Mouse (Mus musculus) CD4-positive, CD25-positive, alpha-beta regulatory T cell, adult 2 months (primary cell): ENCODE measurements around the gene Cyth3.

Experiments
- DNase-seq: peaks from one replicate; pipeline ENCODE4 v3.0.0-alpha.2; 2012; ENCODE audit warnings: low read depth, low spot score

Cyth3 gene

DNA sequence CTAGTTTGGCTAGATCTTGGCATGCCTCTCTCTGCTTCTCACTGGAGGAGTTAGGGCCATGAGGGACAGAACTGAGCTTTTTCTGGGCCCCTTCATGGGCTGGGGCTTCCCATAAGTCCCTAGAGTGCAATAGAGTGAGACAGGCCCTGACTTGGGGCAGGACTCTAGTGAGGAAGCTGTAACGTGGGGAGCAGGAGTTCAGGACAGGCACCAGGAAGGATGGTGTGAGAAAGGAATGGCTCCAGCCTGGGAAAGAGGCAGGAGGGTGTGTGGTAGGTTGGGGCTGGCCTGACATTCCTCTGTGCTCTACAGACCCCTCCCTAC lies 83.4 kb downstream of the Cyth3 start:
- DNase-seq: no peak

DNA sequence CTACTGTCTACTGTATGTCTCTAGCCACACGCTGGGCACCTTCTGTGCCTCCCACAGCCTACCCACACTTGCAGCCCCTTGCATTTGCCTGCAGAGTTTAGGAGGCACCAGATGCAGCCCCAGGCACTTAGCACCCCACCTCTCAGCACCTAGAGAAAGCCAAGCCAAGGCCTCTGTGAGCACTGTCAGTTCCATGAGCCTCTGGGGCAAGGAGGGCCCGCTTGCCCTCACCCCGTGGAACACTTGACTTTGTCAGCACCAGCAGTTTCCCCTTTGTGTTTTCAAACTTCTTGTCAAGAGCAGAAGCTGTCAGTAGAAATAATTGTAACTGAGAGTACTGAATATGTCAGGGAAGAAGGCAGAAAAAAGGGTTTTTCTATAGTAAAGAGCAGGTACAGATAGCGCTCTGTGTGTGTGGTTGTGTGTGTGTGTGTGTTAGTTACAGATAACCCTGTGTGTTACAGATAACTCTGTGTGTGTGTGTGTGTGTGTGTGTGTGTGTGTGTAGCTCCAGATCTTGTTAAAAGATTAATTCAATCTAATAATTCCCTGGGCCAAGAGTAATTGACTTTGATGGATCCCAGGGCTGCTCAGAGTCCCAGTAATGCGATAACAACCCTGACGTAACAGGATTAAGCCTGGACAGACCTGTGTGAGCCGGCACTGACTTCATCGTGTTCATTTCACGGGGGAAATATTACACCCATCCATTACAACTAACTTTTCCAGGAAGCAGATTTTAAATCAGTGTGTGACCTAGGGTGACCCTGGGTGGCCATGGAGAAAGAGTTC lies 84.0 kb downstream of the Cyth3 start:
- DNase-seq: no peak

DNA sequence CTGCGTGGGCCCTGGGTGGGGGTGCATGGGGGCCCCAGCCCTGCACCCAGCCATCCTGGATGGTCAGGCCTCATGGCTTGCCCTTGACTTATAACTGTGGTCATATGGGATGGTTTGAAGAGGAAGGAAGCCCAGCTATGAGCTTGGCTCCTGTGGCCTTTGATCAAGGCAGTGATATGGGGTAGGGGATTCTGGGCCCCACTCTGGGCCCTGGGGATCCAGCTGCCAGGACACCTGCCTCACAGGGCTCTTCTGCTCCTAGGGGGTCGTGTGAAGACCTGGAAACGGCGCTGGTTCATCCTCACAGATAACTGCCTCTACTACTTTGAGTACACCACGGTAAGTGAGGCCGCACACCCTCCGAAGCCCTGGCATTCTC lies 84.6 kb downstream of the Cyth3 start:
- no peak for DNase-seq

DNA sequence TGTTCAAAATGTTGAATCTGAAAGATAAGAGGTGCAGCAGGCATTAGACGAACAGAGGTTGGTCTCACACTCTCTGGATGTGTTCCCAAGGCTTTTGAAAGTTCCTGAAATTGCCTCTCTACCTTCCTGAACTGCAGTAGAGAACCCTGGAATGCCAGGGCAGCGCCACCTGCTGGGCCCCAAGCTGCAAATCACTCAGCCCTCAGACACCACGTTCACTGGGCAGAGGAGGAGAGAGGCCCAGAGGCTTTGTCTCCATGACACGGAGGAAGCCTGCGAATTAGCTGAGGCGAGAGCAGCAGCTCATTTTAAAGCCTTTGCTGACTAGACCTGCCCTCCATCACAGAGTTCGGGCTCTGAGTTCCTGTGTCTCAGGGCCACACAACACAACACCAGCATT lies 89.1 kb downstream of the Cyth3 start:
- peak; percentile 80 for DNase-seq

DNA sequence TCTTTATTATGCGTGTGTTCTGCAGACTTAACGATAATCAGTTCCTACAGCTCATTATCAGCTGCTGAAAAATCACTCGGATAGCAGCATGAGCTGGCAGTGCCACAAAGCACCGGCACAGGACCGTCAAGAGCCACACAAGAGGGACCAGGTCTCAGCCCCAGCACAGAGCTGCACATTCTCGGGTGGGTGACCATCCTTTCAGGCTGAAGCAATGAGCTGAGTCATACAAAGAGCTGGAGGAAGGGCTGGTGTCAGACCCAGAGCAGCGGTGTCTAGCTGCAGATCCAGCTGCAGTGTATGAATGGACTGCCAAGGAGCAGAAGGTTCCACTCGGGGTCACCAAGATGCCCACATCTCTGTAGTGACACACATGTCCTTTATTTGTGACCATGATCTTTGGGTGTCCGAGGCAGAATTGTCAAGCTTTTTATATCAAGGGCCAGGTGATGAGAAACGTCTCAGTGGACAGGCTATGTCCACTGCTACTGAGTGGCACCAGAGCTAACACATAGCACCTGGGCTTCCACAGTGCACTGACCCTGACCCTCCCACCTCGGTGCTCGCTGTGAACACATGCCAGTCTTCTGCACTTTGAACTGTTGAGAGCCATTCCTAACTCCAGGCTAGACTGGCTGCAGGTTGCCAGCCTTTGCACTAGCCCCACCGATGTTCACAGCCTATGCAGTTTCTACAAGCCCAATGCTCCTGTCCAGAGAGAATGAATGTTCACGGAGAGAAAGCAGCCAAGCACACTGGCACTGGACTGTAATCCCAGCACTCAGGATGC lies 90.0 kb downstream of the Cyth3 start:
- DNase-seq: no peak

GRCm38 (mm10) chr5:143721962-143722361 lies 99.7 kb downstream of the Cyth3 start:
- DNase-seq: no peak

- peak; percentile 51 for DNase-seq
These were observed 108.7 kb downstream of the Cyth3 start for GRCm38 (mm10) chr5:143730915-143731314.

GRCm38 (mm10) chr5:143731483-143732112 lies 109.4 kb downstream of the Cyth3 start:
- peak; percentile 59 for DNase-seq

GRCm38 (mm10) chr5:143732180-143732891 lies 110.1 kb downstream of the Cyth3 start, which contains the start of gene Usp42:
Gene Usp42, minus strand, starts transcription at chr5:143732280.
- peak; percentile 97 for DNase-seq

- DNase-seq: no peak
These were observed 127.5 kb downstream of the Cyth3 start for GRCm38 (mm10) chr5:143749630-143750208.

DNA sequence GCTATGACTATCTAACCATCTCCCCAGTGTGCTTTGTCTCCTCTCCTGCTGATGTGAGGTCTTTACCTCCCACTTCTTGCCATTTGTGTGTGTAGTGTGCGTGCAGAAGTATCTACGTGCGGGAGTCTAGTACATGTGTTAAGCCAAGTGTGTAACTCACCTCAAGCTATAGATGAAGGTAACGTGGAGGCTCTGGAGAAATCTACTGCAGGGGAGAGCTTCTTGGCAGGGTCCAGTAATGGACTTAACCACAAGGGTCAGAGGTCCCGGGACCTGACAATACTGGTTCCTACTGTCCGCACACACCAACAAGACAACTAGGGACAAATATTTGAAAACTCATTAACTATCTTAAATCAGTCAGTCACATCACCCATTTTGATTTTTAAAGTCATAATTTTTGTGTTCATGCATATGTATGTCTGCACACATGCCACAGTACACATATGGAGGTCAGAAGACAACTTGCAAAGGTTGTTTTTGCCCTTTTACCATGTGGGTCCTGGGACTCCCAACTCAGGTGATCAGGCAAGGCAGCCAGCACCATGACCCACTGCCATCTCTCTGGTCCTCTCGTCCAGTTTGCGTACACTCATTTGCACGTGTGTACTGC lies 133.4 kb downstream of the Cyth3 start:
- DNase-seq: no peak

- DNase-seq: peak; percentile 75
These were observed 135.7 kb downstream of the Cyth3 start for GRCm38 (mm10) chr5:143757755-143758443.

GRCm38 (mm10) chr5:143759554-143759953 lies 137.3 kb downstream of the Cyth3 start:
- DNase-seq: no peak
